Mouse (Mus musculus): ENCODE results near the gene Fbln2.

DNA sequence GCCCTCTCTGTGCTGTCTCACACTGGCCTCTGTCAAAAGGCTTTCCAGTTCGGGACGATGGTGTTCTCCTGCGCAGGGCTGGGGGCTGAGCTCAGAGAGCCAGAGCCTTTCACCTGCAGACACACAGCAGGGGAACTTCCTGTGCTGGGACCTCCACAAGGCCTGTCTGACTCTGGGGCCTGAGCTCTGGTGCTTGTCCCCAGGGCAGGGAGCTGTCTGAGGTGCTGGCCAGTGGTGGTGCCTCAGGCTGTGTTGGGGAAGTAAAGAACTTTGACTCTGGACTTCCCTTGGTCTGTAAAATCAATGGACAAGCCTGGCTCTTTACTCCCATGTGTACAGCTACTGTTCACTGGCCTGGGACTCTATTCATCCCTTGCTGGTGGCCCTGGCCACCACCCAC is 8.8 kb downstream of the Fbln2 start:
- TF ChIP-seq EP300 (optimal IDR thresholded peaks at IDR 0.05), result no peak
- TF ChIP-seq CTCF (IDR thresholded peaks at IDR 0.05; ENCODE audit: low read depth), result no peak
